Mouse (Mus musculus) cerebellum, adult 11-12 months (tissue): ENCODE results near the gene Egfl8.

ENCODE experiments used
- DNase-seq: peaks from one replicate; pipeline ENCODE4 v3.0.0; 2022

Egfl8 gene

GRCm38 (mm10) chr17:34569919-34570318 is 45.9 kb downstream of the Egfl8 start:
- no peak for DNase-seq

- no peak for DNase-seq
These were observed 47.4 kb downstream of the Egfl8 start for GRCm38 (mm10) chr17:34568421-34568820.

GRCm38 (mm10) chr17:34567311-34567710 is 48.5 kb downstream of the Egfl8 start:
- no peak for DNase-seq

- no peak for DNase-seq
These were observed 51.0 kb downstream of the Egfl8 start for GRCm38 (mm10) chr17:34564796-34565195.

- no peak for DNase-seq
These were observed 51.8 kb downstream of the Egfl8 start, which contains the start of gene Notch4 for GRCm38 (mm10) chr17:34564003-34564421. TSS of gene Notch4 (plus strand) at chr17:34564268.

- DNase-seq: no peak
These were observed 52.4 kb downstream of the Egfl8 start for GRCm38 (mm10) chr17:34563354-34563753.
